Mouse (Mus musculus): Measurements from ENCODE around the gene Gm4353. TPM values are rescaled to one million over a fixed set of nuclear protein-coding genes. Genes with fewer than 3 reads are reported as not detected.

Gm4353 gene
- polyA plus RNA-seq, 1 experiment from 2014 or later: 0.97 TPM

DNA sequence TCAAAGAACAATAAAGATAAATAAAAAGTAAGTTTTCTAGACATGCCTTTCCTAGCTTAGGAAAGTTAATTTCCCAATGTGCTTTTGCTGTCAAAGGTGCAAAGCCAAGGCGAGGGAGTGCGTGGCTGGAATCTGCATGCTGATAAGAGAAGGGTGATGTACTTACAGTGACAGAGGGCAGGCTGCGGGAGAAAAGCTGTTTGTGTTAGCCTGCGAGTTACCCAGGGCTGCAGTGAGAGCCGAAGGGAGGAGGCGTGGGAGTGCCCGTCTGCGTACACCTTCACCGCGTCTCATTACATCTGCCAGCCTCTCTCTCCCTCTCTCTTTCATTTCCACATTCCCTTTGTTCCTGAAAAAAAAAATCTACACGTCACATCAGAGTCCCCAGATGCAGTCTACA lies 45.9 kb downstream of the Gm4353 start, which contains the start of gene Sox6:
Gene Sox6 (minus strand): TSS at position 286 of the 400 bp plus-strand sequence.
- peaks cover 45% of the 10 kb centered on the region for H3K27me3 ChIP-seq (ENCODE audit: control insufficient read depth, insufficient read depth, low read length)
- H3K4me1 ChIP-seq (replicated peaks; ENCODE audit: control insufficient read depth, insufficient read depth, low read length): peaks cover 10% of the 10 kb centered on the region
- H3K27ac ChIP-seq (ENCODE audit: low read depth, low read length): no peak within 1 kb of the TSS
- WGBS: under 1% methylated on average over 11 of the region's 11 CpGs
- H3K36me3 ChIP-seq (ENCODE audit: control insufficient read depth, insufficient read depth, low read length): no peaks in the 10 kb centered on the region
- ATAC-seq (ENCODE audit: low FRiP score) (no peak), DNase-seq (ENCODE audit: low spot score) (peak; percentile 56)
- peak within 1 kb of the TSS; percentile 36 for H3K4me3 ChIP-seq (ENCODE audit: low read depth, low read length)
- peak within 1 kb of the TSS; percentile 75 for H3K4me2 ChIP-seq (replicated peaks; ENCODE audit: low read depth, low read length)
- H3K9me3 ChIP-seq (ENCODE audit: control insufficient read depth, low read length): no peaks in the 10 kb centered on the region
- H3K9ac ChIP-seq (ENCODE audit: low read depth, low read length): peak within 1 kb of the TSS; percentile 35; the same call in 1 of the 2 replicates

DNA sequence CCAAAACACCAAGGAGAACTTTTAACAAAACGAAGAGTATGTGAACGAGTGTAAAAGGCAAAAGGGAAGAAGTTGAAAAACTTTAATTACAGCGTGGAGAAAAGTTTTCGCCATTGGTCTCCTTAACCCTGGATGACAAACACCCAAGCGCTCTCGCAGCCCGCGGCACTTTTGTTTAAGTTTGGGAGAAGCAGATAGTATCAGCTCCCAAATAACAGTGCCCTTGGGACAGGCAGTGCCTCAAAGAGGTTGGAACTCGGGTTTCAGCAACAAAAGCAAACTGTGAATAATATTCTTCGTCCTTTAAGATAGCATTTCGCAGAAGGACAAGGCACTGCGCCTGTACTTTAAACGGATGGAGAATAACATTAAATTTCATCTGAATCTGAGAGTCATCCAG lies 46.4 kb downstream of the Gm4353 start:
- peaks cover 45% of the 10 kb centered on the region for H3K27me3 ChIP-seq (ENCODE audit: control insufficient read depth, insufficient read depth, low read length)

DNA sequence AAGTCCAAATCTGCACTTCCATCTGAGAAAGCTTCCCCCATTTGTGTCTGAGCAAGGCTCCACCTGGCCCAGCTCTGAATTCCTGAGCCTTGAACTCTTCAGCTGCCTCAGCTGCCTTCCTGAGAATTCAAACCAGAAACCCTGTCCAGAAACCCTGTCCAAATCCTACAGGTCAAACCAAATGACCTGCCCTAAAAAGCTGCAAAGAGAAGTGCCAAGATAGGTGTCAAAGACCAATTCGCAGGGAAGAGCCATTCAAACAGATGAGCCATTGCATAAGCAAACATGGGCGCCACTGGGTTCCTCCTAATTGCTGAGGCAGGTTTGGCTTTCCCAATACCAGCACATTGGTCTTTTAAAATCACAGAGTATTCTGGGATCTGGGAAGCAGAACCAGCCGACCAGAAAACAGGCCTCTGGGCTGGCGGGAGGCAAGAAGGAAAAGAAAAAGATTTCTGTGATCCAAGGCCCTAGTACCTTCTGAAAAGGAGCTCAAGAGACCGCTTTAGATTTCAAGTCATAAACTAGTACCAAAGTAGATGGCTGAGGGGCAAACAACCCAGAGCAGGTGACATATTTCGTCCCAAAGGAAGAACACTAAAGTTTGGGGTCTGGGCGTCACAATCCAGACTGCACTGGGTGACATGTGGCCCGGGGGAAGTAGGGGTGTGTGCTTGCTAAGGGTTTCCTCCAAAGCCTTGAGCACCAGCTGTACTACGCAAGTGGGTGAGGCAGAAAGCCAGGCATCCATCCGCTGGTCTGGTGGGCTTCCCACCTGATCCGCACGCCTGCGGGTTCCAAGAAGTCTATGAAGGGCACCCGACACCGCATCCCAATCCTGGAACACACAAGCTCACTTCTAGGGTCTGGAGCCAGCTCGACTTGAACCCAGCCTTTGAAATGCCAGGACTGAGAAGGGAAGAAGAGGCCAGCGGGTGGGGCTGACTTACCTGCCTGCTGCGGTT lies 47.6 kb downstream of the Gm4353 start:
- peaks cover 10% of the 10 kb centered on the region for H3K4me1 ChIP-seq (replicated peaks; ENCODE audit: control insufficient read depth, insufficient read depth, low read length)
- no peak overlapping the region for H3K4me2 ChIP-seq (replicated peaks; ENCODE audit: low read depth, low read length)
- no peak overlapping the region for H3K4me3 ChIP-seq (ENCODE audit: low read depth, low read length)
- DNase-seq (ENCODE audit: low spot score) (peak; percentile 35), ATAC-seq (ENCODE audit: low FRiP score) (no peak)
- no peaks in the 10 kb centered on the region for H3K9me3 ChIP-seq (ENCODE audit: control insufficient read depth, low read length)
- 12% methylated on average over 18 of the region's 18 CpGs for WGBS
- no peak overlapping the region for H3K9ac ChIP-seq (ENCODE audit: low read depth, low read length)
- H3K36me3 ChIP-seq (ENCODE audit: control insufficient read depth, insufficient read depth, low read length): no peaks in the 10 kb centered on the region
- no peak overlapping the region for H3K27ac ChIP-seq (ENCODE audit: low read depth, low read length)
- H3K27me3 ChIP-seq (ENCODE audit: control insufficient read depth, insufficient read depth, low read length): peaks cover 44% of the 10 kb centered on the region

More for the DNA sequence above, 46.4 kb downstream of the Gm4353 start:
- ATAC-seq (ENCODE audit: low FRiP score): no peak
- Histone ChIP-seq H3K9ac (ENCODE audit: low read depth, low read length) (no peak overlapping the region), H3K4me1 (replicated peaks; ENCODE audit: control insufficient read depth, insufficient read depth, low read length) (peaks cover 10% of the 10 kb centered on the region), H3K36me3 (ENCODE audit: control insufficient read depth, insufficient read depth, low read length) (no peaks in the 10 kb centered on the region), H3K27ac (ENCODE audit: low read depth, low read length) (no peak overlapping the region), H3K4me2 (replicated peaks; ENCODE audit: low read depth, low read length) (peak overlapping the region; percentile 15; the same call in 1 of the 2 replicates), H3K4me3 (ENCODE audit: low read depth, low read length) (peak overlapping the region; percentile 12; the same call in 1 of the 2 replicates), H3K9me3 (ENCODE audit: control insufficient read depth, low read length) (no peaks in the 10 kb centered on the region)
- 2% methylated on average over 13 of the region's 13 CpGs for WGBS
- DNase-seq (ENCODE audit: low spot score): peak; percentile 60

DNA sequence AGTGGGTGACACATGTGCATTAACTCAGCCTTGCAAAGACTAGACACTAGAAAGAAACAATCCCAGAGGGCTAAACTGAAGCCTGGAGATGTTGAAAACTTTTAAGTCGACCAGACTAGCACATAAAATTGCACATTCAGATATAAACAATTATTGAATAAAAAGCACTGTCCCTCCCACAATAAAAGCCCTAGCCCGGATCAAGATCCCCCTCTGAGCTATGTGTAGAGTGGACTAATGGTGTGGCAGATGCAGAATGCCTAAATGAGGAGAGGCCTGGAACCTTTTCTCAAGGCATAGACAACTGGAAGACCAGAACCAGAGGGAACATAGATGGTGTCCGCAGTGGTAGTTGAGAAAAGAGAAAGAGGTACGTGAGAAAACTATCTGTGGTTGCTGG lies 48.9 kb downstream of the Gm4353 start:
- no peaks in the 10 kb centered on the region for H3K9me3 ChIP-seq (ENCODE audit: control insufficient read depth, low read length)
- H3K36me3 ChIP-seq (ENCODE audit: control insufficient read depth, insufficient read depth, low read length): no peaks in the 10 kb centered on the region
- H3K27me3 ChIP-seq (ENCODE audit: control insufficient read depth, insufficient read depth, low read length): peaks cover 43% of the 10 kb centered on the region
- DNase-seq (ENCODE audit: low spot score) (no peak), ATAC-seq (ENCODE audit: low FRiP score) (no peak)
- no peak overlapping the region for H3K4me2 ChIP-seq (replicated peaks; ENCODE audit: low read depth, low read length)
- no peak overlapping the region for H3K9ac ChIP-seq (ENCODE audit: low read depth, low read length)
- H3K4me3 ChIP-seq (ENCODE audit: low read depth, low read length): no peak overlapping the region
- WGBS: 17% methylated on average over 4 of the region's 4 CpGs
- H3K27ac ChIP-seq (ENCODE audit: low read depth, low read length): no peak overlapping the region
- H3K4me1 ChIP-seq (replicated peaks; ENCODE audit: control insufficient read depth, insufficient read depth, low read length): peaks cover 15% of the 10 kb centered on the region

DNA sequence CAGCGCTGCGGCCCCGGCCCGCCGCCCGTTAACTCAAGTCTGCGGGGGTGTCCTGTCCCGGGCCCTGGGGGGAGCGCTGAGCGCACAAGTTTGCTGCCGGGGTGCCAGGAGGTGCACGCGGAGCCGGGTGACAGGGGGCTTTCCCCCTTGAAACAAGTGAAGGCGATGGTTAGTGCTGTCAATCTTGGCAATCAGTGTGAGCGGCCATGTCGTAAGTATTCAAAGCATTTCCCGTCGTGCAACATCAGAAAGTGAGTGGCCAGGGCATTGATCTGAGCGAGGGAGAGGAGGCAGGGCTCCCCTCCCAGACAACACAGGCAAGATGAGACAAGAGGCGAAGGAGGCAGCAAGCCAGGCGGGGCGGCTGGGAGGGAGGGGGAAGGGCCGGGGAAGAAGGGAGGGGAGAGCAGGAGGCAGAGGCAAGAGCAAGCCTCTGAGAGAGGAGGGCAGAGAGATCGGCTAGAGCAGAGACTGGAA lies 50.1 kb downstream of the Gm4353 start:
- ATAC-seq (ENCODE audit: low FRiP score): peak; percentile 55
- peaks cover 46% of the 10 kb centered on the region for H3K27me3 ChIP-seq (ENCODE audit: control insufficient read depth, insufficient read depth, low read length)
- DNase-seq (ENCODE audit: low spot score): peak; percentile 80
- peak overlapping the region; percentile 97 for H3K4me2 ChIP-seq (replicated peaks; ENCODE audit: low read depth, low read length)
- no peaks in the 10 kb centered on the region for H3K9me3 ChIP-seq (ENCODE audit: control insufficient read depth, low read length)
- peaks cover 11% of the 10 kb centered on the region for H3K4me1 ChIP-seq (replicated peaks; ENCODE audit: control insufficient read depth, insufficient read depth, low read length)
- peak overlapping the region; percentile 53; the same call in 1 of the 2 replicates for H3K27ac ChIP-seq (ENCODE audit: low read depth, low read length)
- peak overlapping the region; percentile 60 for H3K4me3 ChIP-seq (ENCODE audit: low read depth, low read length)
- H3K9ac ChIP-seq (ENCODE audit: low read depth, low read length): peak overlapping the region; percentile 60
- 1% methylated on average over 25 of the region's 25 CpGs for WGBS
- H3K36me3 ChIP-seq (ENCODE audit: control insufficient read depth, insufficient read depth, low read length): no peaks in the 10 kb centered on the region

DNA sequence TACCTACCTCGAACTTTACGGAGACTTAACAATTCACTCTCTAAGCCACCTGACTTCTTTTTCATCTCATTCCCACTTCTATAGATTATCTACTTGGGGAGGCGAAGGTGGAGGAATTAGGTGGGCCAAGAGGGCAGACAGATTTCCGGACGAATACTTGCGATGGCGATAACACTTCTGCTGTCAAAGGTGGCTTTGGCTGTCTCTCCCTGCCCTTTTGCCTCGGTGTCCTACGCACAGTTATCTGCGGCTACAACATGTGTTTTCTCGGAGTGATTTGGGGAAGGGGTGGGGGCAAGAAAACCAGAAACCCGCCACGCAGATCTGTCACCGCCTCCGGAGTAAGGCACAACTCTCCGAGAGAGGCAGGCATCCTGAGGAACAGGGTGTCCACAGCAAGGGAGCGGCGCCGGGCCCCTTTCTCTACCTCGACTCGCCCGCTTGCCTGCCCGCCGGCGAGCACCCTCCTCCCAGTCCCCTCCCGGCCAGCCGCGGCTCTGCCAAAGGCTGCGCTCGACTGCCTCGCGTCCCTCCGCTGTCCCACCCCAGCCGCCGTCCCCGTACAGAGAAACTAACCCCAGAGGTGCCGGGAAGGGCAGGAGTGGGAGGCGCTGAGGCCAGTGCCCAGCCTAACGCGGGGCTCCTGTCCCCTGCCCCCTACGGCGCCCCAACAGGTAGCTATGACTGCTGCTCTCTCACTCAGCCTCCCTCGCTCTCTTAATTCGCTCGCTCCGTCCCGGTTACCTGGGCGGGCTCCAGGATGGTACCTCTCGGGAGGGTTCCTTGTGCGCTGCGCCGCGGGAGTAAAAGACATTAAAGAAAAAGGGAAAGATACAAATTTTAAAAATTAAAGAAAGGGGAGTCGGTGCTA lies 50.8 kb downstream of the Gm4353 start:
- peak; percentile 73 for DNase-seq (ENCODE audit: low spot score)
- Histone ChIP-seq H3K4me2 (replicated peaks; ENCODE audit: low read depth, low read length) (peak overlapping the region; percentile 97), H3K27me3 (ENCODE audit: control insufficient read depth, insufficient read depth, low read length) (peaks cover 42% of the 10 kb centered on the region), H3K9ac (ENCODE audit: low read depth, low read length) (peak overlapping the region; percentile 60), H3K9me3 (ENCODE audit: control insufficient read depth, low read length) (no peaks in the 10 kb centered on the region), H3K4me1 (replicated peaks; ENCODE audit: control insufficient read depth, insufficient read depth, low read length) (peaks cover 7% of the 10 kb centered on the region), H3K4me3 (ENCODE audit: low read depth, low read length) (peak overlapping the region; percentile 60), H3K36me3 (ENCODE audit: control insufficient read depth, insufficient read depth, low read length) (no peaks in the 10 kb centered on the region), H3K27ac (ENCODE audit: low read depth, low read length) (peak overlapping the region; percentile 53)
- under 1% methylated on average over 54 of the region's 54 CpGs for WGBS
- peak; percentile 63 for ATAC-seq (ENCODE audit: low FRiP score)

Other genes starting within 250 kb of the Gm4353 start
- gene Sox6, start 45.8 kb downstream of the Gm4353 start, polyA plus RNA-seq (2014; fragmentation: Nextera tagmentation; extraction: Ambion mirVana): 43.3 and 49.4 TPM in 2 replicates
- 358 and 405 TPM in 2 replicates for gene 1110004F10Rik, start 45.2 kb downstream of the Gm4353 start, polyA plus RNA-seq (2014; fragmentation: Nextera tagmentation; extraction: Ambion mirVana)
- 8.4 and 8.8 TPM in 2 replicates for gene Plekha7, start 223.7 kb upstream of the Gm4353 start, polyA plus RNA-seq (2014; fragmentation: Nextera tagmentation; extraction: Ambion mirVana)
- 749 and 752 TPM in 2 replicates for gene Rps13, start 249.6 kb upstream of the Gm4353 start, polyA plus RNA-seq (2014; fragmentation: Nextera tagmentation; extraction: Ambion mirVana)